Mouse (Mus musculus) kidney, adult 11 months (tissue): ENCODE measurements around the gene Gtsf1l.

ENCODE experiments used
- DNase-seq: peaks from one replicate; pipeline ENCODE4 v3.0.0; 2022

The Gtsf1l gene

GRCm38 (mm10) chr2:163087728-163088127 lies at the start of gene Gtsf1l:
Gene Gtsf1l, minus strand, starts transcription at chr2:163087855.
- DNase-seq, result no peak

GRCm38 (mm10) chr2:163136996-163137395 lies 49.3 kb upstream of the Gtsf1l start:
- DNase-seq, result no peak

- DNase-seq, result no peak
Measured at GRCm38 (mm10) chr2:163135931-163136330, 48.3 kb upstream of the Gtsf1l start.

GRCm38 (mm10) chr2:163132314-163132713 lies 44.7 kb upstream of the Gtsf1l start:
- no peak for DNase-seq

GRCm38 (mm10) chr2:163130837-163131236 lies 43.2 kb upstream of the Gtsf1l start:
- no peak for DNase-seq

GRCm38 (mm10) chr2:163123496-163123895 lies 35.8 kb upstream of the Gtsf1l start:
- DNase-seq, result no peak

- DNase-seq, result peak; percentile 60
Measured at GRCm38 (mm10) chr2:163122319-163122718, 34.7 kb upstream of the Gtsf1l start.

- no peak for DNase-seq
Measured at GRCm38 (mm10) chr2:163121353-163121660, 33.7 kb upstream of the Gtsf1l start.

GRCm38 (mm10) chr2:163120626-163121352 lies 33.1 kb upstream of the Gtsf1l start:
- no peak for DNase-seq

- no peak for DNase-seq
Measured at GRCm38 (mm10) chr2:163111413-163112201, 24.0 kb upstream of the Gtsf1l start.

GRCm38 (mm10) chr2:163110706-163111105 lies 23.1 kb upstream of the Gtsf1l start:
- DNase-seq, result no peak

GRCm38 (mm10) chr2:163108385-163108784 lies 20.7 kb upstream of the Gtsf1l start:
- DNase-seq, result no peak

GRCm38 (mm10) chr2:163104086-163104770 lies 16.6 kb upstream of the Gtsf1l start:
- DNase-seq, result no peak

- no peak for DNase-seq
Measured at GRCm38 (mm10) chr2:163102900-163103653, 15.4 kb upstream of the Gtsf1l start.

GRCm38 (mm10) chr2:163102216-163102615 lies 14.6 kb upstream of the Gtsf1l start:
- DNase-seq, result no peak

GRCm38 (mm10) chr2:163101646-163102203 lies 14.1 kb upstream of the Gtsf1l start:
- DNase-seq, result peak; percentile 14

GRCm38 (mm10) chr2:163100551-163100950 lies 12.9 kb upstream of the Gtsf1l start:
- DNase-seq, result no peak

GRCm38 (mm10) chr2:163099919-163100318 lies 12.3 kb upstream of the Gtsf1l start:
- DNase-seq, result no peak

- no peak for DNase-seq
Measured at GRCm38 (mm10) chr2:163095784-163096183, 8.1 kb upstream of the Gtsf1l start.

- DNase-seq, result no peak
Measured at GRCm38 (mm10) chr2:163094909-163095308, 7.3 kb upstream of the Gtsf1l start.

GRCm38 (mm10) chr2:163089475-163090123 lies 1.9 kb upstream of the Gtsf1l start:
- no peak for DNase-seq

GRCm38 (mm10) chr2:163086561-163086960 lies 1.1 kb downstream of the Gtsf1l start:
- DNase-seq, result no peak
